Mouse (Mus musculus) lung, postnatal 0 days (tissue): ENCODE data around the gene Nlrc5. TPM values are rescaled to one million over a fixed set of nuclear protein-coding genes. Genes with fewer than 3 reads are reported as not detected.

Source experiments
- ATAC-seq: fragments of 200-750 bp; cut with Nextera tagmentation; 2 replicates; pipeline ENCODE4 v1.8.0; 2017; ENCODE audit warnings: moderate library complexity
- DNase-seq: peaks from one replicate; pipeline ENCODE4 v3.0.0-alpha.2; 2016; ENCODE audit warnings: low spot score
- H3K27ac ChIP-seq: fragments of 300-500 bp; sonication (generic); 2 replicates; pipeline ENCODE4 v1.5.1; 2014; ENCODE audit warnings: antibody characterized with exemption, mild to moderate bottlenecking, low read length, mixed read lengths
- H3K27me3 ChIP-seq: fragments of 300-500 bp; sonication (generic); replicated peaks from 2 replicates; pipeline ENCODE4 v1.6.1; 2014; ENCODE audit warnings: low read length, mixed read lengths; ENCODE audit not compliant: insufficient read depth
- H3K36me3 ChIP-seq: fragments of 300-500 bp; sonication (generic); 2 replicates; pipeline ENCODE4 v1.6.1; 2014; ENCODE audit warnings: low read length, mixed read lengths; ENCODE audit not compliant: insufficient read depth
- H3K4me1 ChIP-seq: fragments of 300-500 bp; sonication (generic); 2 replicates; pipeline ENCODE4 v1.6.1; 2014; ENCODE audit warnings: antibody characterized with exemption, low read depth, low read length, mixed read lengths; ENCODE audit not compliant: insufficient read depth
- H3K4me2 ChIP-seq: fragments of 300-500 bp; sonication (generic); replicated peaks from 2 replicates; pipeline ENCODE4 v1.6.1; 2014; ENCODE audit warnings: low read depth, mild to moderate bottlenecking, low read length, moderate library complexity, mixed read lengths
- H3K4me3 ChIP-seq: fragments of 300-500 bp; sonication (generic); 2 replicates; pipeline ENCODE4 v1.5.1; 2014; ENCODE audit warnings: low read depth, low read length
- H3K9ac ChIP-seq: fragments of 300-500 bp; sonication (generic); replicated peaks from 2 replicates; pipeline ENCODE4 v1.6.1; 2014; ENCODE audit warnings: low read depth, mild to moderate bottlenecking
- H3K9me3 ChIP-seq: fragments of 300-500 bp; sonication (generic); 2 replicates; pipeline ENCODE4 v1.6.1; 2016; ENCODE audit warnings: low read length, mixed read lengths
- CTCF ChIP-seq: IDR thresholded peaks from 2 replicates; pipeline ENCODE4 v1.5.1; 2016; ENCODE audit warnings: antibody characterized with exemption, mild to moderate bottlenecking
- EP300 ChIP-seq: IDR thresholded peaks from 2 replicates; pipeline ENCODE4 v1.6.1; 2016; ENCODE audit warnings: antibody characterized with exemption, mild to moderate bottlenecking, control low read depth
- WGBS: fragments of 180-500 bp; shearing (Covaris S2); extraction: QIAGEN DNeasy Blood & Tissue Kit; methylation state at CpG from one replicate; pipeline ENCODE4 v1.1.7; 2014; 5-methylcytosine and 5-hydroxymethylcytosine counted together
- microRNA-seq: library from miRNA; unstranded; fragments of <30 nt; microRNA quantifications from one replicate; pipeline ENCODE4, GENCODE M21; 2016
- polyA plus RNA-seq: library from polyadenylated mRNA; unstranded; fragments of >200 nt; fragmentation: Nextera tagmentation; extraction: Ambion mirVana; gene quantifications from 2 replicates; pipeline ENCODE4 v1.2.1, GENCODE M21; 2015

The Nlrc5 gene
- polyA plus RNA-seq, 1 experiment from 2014 or later, result 0.42 TPM

DNA sequence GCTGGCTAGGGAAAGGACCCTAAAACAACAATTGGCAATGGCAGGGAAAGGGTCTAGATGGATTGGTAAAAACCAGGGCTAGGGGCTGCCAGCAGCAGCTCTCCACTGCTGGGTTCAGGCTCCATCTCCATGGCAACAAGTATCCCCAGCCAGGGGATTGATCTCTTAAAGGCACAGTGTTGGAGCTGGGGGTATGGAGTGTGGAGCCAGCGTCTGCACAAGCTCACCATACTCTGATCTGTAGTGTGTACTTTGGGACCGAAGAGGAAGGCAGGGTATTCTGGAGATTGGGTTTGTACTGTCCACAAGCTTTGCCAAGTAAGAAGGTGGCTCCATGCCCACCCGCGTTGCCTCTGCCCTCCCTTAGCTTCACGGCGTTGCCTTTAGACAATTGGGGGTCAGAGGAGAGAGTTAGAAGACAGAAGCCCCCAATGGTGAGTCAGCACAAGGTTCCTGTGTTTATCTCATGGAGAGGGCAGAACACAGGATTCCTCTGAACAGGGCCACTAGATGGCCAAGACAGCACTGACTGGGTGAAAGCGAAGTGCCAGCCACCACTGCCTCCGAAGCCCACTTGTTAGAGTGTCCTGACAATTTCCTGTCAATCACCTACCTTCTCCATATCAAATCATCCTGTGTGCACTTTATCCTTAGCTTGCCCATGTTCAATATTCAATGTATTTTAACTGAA, 133.1 kb downstream of the Nlrc5 start:
- no peaks in the 10 kb centered on the region for H3K4me1 ChIP-seq
- TF ChIP-seq EP300 (no peak), CTCF (no peak)
- H3K9me3 ChIP-seq, result no peaks in the 10 kb centered on the region
- H3K27me3 ChIP-seq, result no peaks in the 10 kb centered on the region
- ATAC-seq, result no peak
- DNase-seq, result no peak
- H3K4me3 ChIP-seq, result no peak overlapping the region
- H3K27ac ChIP-seq, result no peak overlapping the region
- H3K9ac ChIP-seq, result no peak overlapping the region
- H3K4me2 ChIP-seq, result no peak overlapping the region
- 67% methylated on average over 8 of the region's 8 CpGs for WGBS
- H3K36me3 ChIP-seq, result no peaks in the 10 kb centered on the region

DNA sequence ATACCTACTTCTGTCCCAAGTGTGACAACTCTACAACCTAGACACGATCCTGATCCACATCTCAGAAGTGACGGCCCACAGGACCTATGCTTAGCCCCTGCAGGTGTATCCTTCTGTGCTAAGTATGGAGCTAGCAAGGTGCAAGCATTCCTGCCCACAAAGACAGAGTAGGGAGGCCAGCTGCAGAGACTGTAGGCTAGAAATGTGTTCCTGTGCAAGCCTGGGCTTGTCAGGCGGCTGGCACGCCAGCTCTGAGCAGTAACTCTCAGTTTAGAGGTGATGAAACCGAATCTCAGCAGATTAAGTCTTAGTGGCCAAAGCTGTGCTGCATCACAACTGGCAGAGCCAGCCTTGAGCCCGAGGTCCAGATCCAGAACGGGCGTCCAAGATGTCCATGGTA, 133.9 kb downstream of the Nlrc5 start:
- no peaks in the 10 kb centered on the region for H3K27me3 ChIP-seq
- H3K4me3 ChIP-seq, result no peak overlapping the region
- no peaks in the 10 kb centered on the region for H3K36me3 ChIP-seq
- DNase-seq, result no peak
- WGBS, result 86% methylated on average over 8 of the region's 8 CpGs
- ATAC-seq, result no peak
- no peaks in the 10 kb centered on the region for H3K9me3 ChIP-seq
- H3K4me1 ChIP-seq, result no peaks in the 10 kb centered on the region
- H3K9ac ChIP-seq, result no peak overlapping the region
- no peak overlapping the region for H3K27ac ChIP-seq
- H3K4me2 ChIP-seq, result no peak overlapping the region
- TF ChIP-seq CTCF, result no peak
- no peak for TF ChIP-seq EP300

DNA sequence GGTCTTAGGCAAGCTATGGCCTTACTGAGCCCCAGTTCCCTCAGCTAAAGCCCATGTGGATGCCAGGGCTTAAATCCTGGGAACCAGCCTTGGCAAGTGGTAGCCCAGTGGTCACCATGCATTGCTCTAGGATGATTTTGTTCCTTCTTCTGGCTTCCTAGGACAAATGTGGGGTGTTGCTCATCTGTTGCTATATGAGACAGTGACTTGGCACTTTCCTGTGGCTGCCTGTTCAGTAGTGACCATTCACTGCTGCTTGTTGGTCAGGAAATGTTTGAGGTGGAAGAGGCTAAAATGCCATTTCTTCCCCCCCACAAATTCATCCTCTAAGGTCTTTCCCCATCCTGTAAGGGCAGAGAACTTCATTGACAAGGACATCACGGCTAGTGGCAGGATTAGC, 135.3 kb downstream of the Nlrc5 start:
- Histone ChIP-seq H3K27ac (no peak overlapping the region), H3K9ac (no peak overlapping the region), H3K36me3 (peaks cover 12% of the 10 kb centered on the region; the same call in 1 of the 2 replicates), H3K4me2 (no peak overlapping the region), H3K4me1 (no peaks in the 10 kb centered on the region), H3K9me3 (no peaks in the 10 kb centered on the region), H3K4me3 (no peak overlapping the region), H3K27me3 (no peaks in the 10 kb centered on the region)
- DNase-seq, result no peak
- WGBS, result 80% methylated on average over 1 of the region's 1 CpGs
- ATAC-seq, result no peak
- no peak for TF ChIP-seq CTCF
- TF ChIP-seq EP300, result no peak

- no peak for TF ChIP-seq EP300
- no peak for TF ChIP-seq CTCF
- ATAC-seq (no peak; the same call in 1 of the 2 replicates), DNase-seq (peak; percentile 25)
- Histone ChIP-seq H3K4me2 (no peak overlapping the region), H3K4me3 (no peak overlapping the region), H3K4me1 (no peaks in the 10 kb centered on the region), H3K36me3 (peaks cover 22% of the 10 kb centered on the region; the same call in 1 of the 2 replicates), H3K27me3 (no peaks in the 10 kb centered on the region), H3K9ac (no peak overlapping the region), H3K9me3 (no peaks in the 10 kb centered on the region), H3K27ac (no peak overlapping the region)
- 59% methylated on average over 2 of the region's 2 CpGs for WGBS
Observed at GRCm38 (mm10) chr8:94571896-94572295, 137.7 kb downstream of the Nlrc5 start.

DNA sequence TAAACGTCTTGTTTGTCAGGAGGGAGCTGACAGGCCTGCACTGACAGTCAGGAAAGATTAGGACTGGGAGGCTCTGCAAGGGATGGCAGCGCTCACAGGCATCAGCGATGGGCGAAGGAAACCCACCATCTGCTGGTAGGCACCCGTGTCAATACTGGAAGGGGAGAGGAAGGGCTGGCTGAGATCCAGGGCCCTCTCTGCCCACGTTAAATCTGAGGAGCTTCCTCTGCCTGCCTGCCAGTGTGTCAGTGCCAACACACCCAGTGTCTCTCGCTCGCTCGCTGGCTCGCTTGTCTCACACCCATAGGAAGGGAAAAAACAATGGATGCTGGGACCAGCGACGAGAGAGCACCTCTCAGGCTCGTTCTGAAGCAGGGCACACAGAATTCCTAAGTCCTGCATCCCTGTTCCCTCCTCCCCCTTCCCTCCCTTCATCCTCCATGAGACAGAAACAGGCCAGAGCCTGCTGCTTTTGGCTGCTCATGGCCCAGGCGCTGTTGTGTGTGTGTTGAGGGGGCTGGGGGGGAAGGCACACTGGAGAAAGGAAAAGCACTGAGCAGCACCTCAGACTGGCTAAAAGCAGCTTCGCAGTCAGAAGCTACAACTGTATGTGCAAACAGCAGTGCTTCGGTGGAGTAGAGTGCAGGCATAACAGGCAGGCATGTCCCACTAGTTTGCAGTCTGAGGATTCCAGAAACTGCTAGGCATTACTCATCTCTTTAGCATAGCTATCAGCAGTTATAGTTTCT, 140.2 kb downstream of the Nlrc5 start:
- WGBS, result 79% methylated on average over 15 of the region's 16 CpGs
- Histone ChIP-seq H3K36me3 (peaks cover 30% of the 10 kb centered on the region; the same call in 1 of the 2 replicates), H3K9ac (no peak overlapping the region), H3K27me3 (no peaks in the 10 kb centered on the region), H3K4me1 (no peaks in the 10 kb centered on the region), H3K4me2 (no peak overlapping the region), H3K4me3 (no peak overlapping the region), H3K9me3 (no peaks in the 10 kb centered on the region), H3K27ac (no peak overlapping the region)
- DNase-seq, result no peak
- no peak for TF ChIP-seq EP300
- TF ChIP-seq CTCF, result no peak
- ATAC-seq, result no peak

DNA sequence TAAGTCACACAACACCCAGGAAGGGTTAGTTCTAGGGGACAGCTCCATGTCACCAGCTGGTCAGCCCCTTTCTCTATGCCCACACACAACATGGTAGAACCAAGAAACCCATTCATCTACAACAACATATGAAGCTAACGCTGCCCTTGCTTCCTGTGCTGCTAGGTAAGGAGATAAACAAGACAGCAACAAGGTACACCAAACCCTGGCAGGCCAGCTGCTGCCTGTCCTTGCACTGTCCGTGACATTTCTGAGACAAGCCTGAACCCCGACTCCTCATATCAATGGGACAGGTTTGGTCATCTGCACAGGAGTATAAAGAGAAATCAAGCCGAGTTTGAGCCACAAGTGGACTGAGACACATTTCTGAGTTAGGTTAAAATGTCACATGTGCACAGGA, 141.0 kb downstream of the Nlrc5 start:
- Histone ChIP-seq H3K9ac (no peak overlapping the region), H3K27ac (no peak overlapping the region), H3K36me3 (peaks cover 30% of the 10 kb centered on the region; the same call in 1 of the 2 replicates), H3K4me2 (no peak overlapping the region), H3K4me1 (no peaks in the 10 kb centered on the region), H3K27me3 (no peaks in the 10 kb centered on the region), H3K4me3 (no peak overlapping the region), H3K9me3 (no peaks in the 10 kb centered on the region)
- 87% methylated on average over 4 of the region's 4 CpGs for WGBS
- ATAC-seq (no peak), DNase-seq (no peak)
- TF ChIP-seq EP300, result no peak
- no peak for TF ChIP-seq CTCF

Small RNA genes lying within 50 kb of the gene (microRNA-seq; reads per million reads assigned to microRNA genes)
- gene Mir7072, result not detected

Other genes with a start within 250 kb of the Nlrc5 start
- 26.7 and 27.1 TPM in 2 replicates for gene Nup93, start 219.8 kb upstream of the Nlrc5 start, polyA plus RNA-seq
- gene Slc12a3, start 105.2 kb upstream of the Nlrc5 start, polyA plus RNA-seq, result 0.11 and 0.12 TPM in 2 replicates
- 179 and 217 TPM in 2 replicates for gene Herpud1, start 47.9 kb upstream of the Nlrc5 start, polyA plus RNA-seq
- gene Cpne2, start 98.6 kb downstream of the Nlrc5 start, polyA plus RNA-seq, result 8.6 and 9.2 TPM in 2 replicates
- 19.4 and 21.3 TPM in 2 replicates for gene Rspry1, start 167.6 kb downstream of the Nlrc5 start, polyA plus RNA-seq
- 40.9 and 47.7 TPM in 2 replicates for gene Fam192a, start 167.6 kb downstream of the Nlrc5 start, polyA plus RNA-seq
- 120 and 135 TPM in 2 replicates for gene Arl2bp, start 232.2 kb downstream of the Nlrc5 start, polyA plus RNA-seq